Mouse (Mus musculus): ENCODE measurements around the gene Mrtfb.

The Mrtfb gene

DNA sequence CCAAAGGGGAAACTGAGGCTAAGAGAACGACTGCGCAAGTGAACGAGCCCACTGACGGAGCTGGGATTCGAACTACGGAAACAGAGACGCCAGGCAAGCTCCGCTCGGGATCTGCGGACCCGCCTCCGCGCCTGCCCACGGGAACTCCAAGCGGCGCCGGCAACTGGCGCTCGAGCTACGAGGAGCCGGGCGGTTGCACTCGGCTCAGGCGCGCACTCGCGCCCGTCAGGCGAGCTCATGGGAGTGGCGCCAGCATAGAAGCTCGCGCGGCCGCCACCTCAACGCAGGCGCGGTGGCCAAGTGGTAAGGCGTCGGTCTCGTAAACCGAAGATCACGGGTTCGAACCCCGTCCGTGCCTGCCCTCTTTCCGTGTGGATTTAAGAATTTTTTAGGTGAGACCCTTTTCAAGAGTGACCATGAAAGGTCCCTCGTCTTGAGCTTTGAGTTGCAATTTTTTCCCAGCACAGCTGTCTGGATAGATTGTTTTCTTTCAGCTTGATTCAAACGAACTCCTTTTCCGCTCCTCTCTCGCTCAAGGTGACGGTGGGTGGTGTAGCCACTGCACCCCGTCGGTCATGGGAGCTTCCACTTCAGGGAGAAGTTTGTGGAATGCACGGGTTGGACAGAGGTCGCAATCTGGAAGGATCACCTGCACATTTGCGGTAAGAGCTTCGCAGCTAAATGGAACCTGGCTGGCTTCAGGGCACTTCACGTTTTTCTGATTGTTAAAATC, 180.9 kb downstream of the Mrtfb start:
- DNase-seq (ENCODE audit: low read depth, low spot score) = peak; percentile 92

DNA sequence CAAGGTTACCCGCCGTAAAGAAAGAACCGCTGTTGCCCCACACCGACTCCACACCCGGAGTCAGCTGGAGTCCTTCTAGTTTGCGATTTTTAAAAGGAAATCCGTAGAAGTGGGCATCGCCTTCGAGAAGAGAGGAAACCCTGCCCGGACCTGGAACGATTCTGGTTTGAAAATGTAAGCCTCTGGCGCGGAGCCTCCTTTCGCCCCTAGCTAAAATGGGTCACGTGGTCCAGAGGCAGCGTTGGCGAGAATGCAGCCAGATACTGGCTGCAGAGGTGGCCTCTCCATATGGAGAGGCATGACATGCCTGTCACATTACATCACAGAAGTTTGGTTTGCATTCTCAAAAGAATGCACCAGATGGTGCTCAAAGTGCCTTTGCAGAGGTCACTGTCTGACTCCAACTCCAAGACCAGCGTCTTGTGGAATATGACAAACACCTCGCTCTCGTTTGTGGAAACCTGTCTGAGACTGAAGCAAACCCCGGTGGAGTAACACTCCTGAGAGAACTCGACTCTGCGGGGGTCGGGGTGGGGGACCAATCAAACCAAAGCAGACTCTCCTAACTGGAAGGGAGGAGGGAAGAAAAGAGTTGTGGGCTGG, 181.6 kb downstream of the Mrtfb start:
- DNase-seq (ENCODE audit: low read depth, low spot score) = no peak

DNA sequence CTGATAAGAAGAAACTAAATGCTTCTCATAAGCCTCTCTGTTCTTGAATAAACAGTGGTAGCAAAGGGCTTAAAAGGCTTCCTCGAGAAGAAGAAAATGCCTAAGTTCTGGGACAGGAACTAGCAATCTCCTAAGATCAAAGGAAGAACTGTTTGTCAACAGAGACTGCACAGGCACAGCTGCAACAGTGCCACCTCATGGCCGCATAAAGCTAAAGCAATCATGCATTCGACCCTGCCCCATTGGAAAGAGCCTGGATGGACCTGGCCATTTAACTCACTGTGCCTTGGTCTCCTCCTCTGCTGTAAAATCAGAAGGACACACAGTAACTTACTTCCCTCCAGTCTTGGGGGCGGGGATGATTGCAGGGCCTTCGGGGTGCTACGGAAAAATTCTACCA, 184.2 kb downstream of the Mrtfb start:
- no peak for DNase-seq (ENCODE audit: low read depth, low spot score)

DNA sequence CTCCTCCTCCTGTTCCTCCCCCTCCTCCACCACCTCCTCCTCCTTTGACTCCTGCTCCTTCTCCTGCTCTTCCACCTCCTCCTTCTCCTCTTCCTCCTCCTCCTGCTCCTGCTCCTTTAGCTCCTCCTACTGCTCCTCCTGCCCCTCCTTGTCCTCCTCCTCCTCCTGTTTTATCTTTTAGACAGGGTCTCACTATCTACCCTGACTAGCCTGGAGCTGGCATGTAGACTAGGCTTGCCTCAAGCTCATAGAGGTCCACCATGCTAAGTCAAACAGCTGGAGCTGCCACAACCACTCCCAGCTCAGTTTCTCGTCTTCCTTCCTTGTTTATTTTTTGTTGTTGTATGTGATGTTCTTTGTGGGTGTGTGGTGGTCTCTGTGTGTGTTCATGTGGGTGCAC, 187.5 kb downstream of the Mrtfb start:
- DNase-seq (ENCODE audit: low read depth, low spot score) = no peak

DNA sequence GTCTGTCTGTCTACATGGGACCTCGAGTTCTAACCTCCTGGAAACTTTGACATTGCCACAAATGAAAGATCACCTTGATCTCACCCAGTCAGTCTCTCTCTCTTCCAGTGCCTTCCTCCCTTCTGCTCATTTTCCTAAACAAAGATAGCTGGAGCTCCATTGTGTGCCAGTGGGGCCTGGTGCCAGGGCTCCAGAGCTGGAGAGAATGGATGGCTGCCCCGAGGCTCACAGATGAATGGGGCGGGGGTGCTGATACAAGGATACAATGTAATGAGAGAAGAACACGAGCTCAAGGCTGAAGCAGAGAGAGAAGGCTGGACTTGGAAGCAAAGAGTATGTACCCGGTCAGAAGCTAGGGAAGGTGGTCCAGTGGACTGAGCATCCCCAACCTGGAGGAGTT, 189.2 kb downstream of the Mrtfb start:
- no peak for DNase-seq (ENCODE audit: low read depth, low spot score)

DNA sequence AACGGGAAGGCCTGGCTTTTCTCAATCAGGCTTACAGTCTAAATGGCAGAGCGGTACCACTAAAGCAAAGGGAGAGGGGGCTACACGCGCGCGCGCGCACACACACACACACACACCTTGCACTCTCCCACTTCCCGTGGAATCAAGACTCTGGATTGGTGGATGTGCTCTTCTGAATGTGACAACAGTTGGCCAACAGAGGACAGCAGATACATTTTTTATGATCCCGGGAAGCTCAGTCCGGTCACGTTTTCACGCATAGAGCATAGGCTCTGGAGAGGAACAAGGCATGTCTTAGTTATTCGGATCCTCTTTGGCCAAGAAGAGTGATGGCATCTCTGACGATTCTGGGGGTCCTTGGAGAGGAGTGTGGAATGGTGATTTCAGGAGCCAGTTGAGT, 190.2 kb downstream of the Mrtfb start:
- DNase-seq (ENCODE audit: low read depth, low spot score) = no peak

DNA sequence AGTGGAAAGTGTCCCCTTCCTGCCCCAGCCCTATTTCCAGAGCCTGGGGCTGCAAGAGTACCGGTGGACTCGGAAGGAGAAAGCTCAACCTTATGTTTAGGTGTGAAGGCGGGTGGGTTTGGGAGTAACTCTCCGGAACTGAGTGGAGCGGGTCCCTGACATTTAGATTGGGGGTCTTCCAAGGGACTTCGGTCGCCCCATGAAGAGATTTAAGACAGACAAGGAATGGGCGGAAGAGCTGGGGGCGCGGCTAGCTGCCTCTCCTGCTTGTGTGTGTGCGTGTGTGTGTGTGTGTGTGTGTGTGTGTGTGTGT, 190.6 kb downstream of the Mrtfb start:
- no peak for DNase-seq (ENCODE audit: low read depth, low spot score)

DNA sequence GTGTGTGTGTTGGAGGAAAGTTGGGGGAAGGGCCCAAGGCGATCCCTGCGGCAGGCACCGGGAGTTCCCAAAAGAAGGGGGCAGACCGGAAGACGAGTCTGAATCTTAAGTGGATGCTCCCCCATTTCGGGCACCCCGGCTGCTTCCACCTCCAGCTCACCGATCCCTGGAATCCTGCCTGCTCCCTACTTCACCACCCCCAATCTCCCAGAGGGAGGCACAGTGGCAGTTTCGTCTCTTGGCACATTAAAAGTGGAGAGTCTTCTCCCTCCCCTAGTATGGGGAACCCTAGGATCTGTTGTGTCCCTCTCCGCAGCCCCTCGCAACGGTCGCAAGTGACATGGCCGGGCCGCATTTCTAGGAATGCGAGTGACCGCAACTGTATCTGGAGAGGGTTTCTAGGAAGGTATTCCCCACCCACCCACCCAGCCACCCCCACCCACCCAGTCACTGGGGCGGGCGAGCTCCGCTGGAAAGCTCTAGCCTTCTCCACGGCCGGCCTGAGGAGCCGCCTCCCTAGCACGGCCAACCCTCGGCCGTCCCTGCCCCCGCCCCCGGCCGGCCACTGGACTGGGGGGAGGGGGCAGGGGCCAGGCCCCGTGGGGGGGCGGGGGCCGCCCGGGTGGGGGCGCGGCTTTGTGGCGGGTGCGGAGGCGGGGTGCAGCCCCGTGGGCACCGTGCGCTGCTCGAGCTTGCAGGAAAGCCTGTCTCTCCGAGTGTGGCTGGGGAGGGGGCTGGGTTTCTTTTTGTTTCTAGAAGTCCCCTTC, 191.2 kb downstream of the Mrtfb start:
- DNase-seq (ENCODE audit: low read depth, low spot score) = no peak

DNA sequence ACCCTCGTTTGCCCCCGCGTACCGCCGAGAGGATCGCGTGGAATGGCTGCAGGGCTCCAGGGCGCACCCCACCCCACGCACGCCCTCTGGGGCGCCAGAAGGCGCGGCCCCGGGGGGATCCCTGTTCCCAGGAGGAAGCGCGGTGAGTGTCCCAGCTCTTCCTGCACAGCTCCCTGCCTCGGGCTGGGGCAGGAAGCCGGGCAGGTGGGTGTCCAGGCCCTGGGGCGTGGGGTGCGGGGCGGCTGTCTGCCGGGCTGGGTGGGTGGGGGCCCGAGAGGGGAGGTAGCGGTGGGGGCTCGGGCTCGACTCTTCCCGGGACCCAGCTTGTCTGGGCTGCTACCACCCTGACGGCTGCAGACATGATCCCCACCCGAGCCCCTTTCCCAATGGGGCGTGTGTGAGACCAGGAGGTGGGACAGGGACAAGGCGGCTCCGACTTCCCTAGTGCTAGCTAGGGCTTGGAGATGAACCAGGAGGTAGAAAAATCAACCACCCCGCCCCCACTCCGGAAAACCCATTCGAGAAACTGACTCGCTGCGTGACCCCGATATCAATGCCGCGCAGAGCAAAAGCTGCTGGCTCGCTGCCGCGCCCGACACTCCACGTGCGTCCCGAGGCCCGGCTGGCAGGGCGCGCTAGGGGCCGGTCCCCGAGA, 191.9 kb downstream of the Mrtfb start:
- DNase-seq (ENCODE audit: low read depth, low spot score) = no peak

DNA sequence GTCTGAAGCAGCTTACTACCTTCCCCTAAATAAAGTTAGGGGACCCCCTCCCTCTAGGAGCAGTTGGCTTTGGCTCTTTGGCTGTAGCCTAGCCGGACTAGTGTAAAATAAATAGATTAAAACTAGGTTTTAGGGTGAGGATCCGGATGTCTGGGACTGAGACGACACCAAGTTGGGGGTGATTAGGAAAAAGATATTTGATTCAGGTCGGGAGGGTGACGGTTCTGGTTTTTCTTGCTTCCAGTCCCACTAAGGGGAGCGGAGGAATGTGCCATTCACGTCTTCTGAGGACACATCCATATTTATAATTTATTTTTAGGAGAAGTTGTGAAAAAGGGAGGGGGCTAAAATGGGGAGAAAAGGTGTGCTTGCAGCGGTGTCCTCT, 192.4 kb downstream of the Mrtfb start:
- no peak for DNase-seq (ENCODE audit: low read depth, low spot score)

DNA sequence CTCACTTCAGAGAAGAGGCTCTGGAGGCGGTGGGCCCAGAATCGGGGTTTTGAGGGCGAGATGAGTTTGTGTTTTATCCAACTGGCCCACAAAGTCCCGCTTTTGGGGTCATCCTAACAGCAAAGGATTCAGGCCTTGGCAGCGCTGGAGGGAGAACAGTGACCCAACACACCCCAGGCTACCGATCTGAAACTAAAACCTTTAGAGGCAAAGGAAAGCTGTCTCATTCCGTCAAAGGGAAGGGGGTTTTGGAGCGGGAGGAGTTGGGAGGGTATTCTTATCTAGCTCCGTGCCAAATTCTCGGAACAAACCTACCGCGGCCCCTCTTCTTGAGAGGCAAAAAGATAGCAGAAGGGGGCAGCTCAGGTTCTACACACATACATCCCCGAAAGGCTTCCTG, 193.2 kb downstream of the Mrtfb start:
- DNase-seq (ENCODE audit: low read depth, low spot score) = no peak

DNA sequence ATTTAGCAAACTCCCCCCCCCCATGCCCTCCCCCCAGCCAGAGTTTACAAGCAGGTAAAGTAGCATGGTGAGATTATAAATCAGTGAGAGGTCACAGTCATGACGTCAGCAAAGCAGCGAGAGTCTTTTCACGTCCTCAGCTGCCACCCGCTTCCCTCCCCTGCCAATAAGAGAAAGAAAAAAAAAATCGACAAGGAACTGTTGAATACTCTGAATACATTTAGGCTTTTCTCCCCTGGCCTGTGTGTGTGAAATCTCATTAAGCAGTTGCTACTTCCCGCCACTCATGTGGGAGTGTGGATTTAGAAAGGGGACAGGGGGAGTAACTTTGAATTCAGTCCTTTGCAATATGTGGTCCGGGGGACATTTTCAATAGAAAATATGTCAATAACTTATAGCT, 194.6 kb downstream of the Mrtfb start:
- DNase-seq (ENCODE audit: low read depth, low spot score) = no peak

DNA sequence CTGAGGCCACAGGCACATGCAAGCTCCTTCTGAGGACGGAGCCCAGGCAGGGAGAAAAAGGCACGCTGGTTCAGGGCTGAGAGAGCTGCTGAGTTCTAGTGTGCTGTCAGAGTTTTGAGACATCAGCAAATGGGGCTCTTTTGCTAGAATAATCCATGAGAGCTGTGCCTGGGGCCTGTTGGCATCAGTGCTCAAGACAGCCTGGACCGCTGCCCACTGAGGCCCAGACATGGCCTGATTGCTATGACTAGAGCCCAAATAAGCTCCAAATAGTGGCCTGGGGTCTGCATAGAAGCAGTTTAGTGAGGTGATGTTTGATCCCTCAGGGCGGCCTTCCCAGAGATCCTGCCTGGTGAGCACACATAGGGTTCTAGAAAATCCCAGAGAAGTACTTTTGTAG, 195.7 kb downstream of the Mrtfb start:
- DNase-seq (ENCODE audit: low read depth, low spot score) = no peak

DNA sequence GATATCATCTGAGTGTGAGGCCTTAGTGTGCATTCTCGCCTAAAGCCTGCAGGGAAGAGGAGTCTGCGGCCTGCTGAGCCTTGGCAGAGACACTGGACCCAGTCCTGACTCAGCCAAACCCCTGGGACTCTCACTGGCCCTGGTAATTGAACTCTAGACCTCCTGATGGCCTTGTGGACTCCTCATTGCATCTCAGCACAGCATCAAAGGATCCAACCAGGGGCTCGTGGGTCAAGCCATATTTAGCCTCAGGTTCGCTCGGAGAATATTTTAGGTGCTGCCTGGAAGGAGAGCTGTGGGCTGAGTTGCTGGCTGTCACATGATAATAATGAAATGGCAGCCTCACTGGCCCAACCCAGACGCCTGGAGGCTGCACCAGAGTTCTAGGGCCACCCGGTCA, 196.4 kb downstream of the Mrtfb start:
- DNase-seq (ENCODE audit: low read depth, low spot score) = no peak

DNA sequence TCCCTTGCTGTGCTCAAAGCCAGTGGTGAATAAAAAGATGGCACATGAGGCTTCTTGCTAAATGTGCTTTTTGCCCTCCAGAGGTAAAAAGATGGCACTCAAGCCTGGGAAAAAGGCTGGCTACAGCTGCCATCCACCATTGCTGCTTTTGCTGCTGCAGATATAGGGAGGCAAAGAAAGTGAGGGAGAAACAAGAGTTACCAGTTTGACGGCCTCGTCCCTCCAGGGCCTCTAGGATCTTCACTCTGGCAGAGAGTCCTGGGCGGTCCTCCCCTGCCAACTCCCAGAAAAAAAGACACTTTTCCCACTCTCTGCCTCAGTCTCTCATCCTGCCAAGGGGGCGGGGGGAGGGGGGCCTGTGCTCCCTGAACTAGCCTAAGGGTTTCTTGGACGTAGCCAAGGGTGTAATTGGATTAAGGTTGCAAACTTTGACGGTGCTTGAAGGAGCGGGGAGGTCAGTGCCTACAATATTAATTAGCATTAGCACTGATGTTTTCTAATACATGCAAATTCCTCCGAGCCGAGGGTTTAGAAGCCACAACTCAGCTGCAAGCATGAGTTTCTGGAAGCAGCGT, 197.8 kb downstream of the Mrtfb start:
- DNase-seq (ENCODE audit: low read depth, low spot score) = no peak

DNA sequence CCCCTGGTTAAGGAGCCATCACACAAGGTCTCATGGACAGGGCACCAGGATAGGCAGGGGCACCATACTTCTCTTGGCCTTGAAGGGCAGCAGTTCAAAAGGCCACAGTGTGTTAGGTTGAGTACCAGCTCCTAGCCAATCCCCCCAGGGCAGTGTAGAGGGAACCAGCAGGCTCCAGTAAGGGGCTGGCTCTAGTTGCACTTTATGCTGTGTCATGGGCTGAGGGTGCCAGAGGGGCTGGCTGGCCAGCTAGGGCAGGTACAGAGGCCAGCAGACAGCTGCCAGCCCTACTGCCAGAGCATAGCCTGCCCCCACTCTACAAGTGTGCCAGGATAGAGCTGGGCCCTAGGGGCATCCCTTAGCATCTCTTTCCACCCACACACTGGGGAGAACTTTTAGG, 199.3 kb downstream of the Mrtfb start:
- DNase-seq (ENCODE audit: low read depth, low spot score) = no peak

DNA sequence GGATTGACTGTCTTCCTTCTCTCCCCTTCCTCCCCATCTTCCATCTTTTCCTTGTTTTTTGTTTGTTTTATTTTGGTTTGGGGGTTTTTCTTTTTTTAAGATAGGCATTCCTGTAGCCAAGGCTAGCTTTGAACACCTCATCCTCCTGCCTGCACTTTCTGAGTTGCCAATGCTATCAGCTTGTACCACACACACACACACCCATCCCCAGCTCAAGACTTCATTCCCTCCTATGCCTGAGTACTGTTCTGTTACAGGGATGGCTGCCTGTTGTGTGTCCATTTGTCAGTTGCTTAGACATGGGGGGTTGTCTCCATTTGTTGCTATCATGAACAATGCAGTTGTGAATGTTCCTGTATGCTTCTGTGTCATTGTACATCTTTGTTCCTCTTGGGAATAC, 202.3 kb downstream of the Mrtfb start:
- no peak for DNase-seq (ENCODE audit: low read depth, low spot score)

DNA sequence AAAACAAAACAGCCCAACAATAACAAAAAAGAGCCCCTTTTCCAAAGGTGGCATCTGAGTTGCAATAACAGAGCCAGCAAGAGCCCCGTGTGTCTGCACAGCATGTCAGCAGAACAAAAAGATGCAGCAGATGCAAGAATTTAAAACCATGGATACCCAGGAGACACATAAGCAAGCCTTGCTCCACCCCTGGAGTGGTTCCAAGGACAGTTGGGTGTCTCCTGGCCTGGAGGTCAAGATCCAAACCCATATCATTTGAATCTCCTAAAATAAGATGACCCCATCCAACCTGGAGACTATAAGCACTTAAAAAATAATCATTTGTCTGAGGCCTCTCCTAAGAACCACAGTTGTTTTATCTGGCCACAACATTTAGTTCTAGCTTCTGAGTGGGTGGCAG, 203.8 kb downstream of the Mrtfb start:
- DNase-seq (ENCODE audit: low read depth, low spot score) = no peak

DNA sequence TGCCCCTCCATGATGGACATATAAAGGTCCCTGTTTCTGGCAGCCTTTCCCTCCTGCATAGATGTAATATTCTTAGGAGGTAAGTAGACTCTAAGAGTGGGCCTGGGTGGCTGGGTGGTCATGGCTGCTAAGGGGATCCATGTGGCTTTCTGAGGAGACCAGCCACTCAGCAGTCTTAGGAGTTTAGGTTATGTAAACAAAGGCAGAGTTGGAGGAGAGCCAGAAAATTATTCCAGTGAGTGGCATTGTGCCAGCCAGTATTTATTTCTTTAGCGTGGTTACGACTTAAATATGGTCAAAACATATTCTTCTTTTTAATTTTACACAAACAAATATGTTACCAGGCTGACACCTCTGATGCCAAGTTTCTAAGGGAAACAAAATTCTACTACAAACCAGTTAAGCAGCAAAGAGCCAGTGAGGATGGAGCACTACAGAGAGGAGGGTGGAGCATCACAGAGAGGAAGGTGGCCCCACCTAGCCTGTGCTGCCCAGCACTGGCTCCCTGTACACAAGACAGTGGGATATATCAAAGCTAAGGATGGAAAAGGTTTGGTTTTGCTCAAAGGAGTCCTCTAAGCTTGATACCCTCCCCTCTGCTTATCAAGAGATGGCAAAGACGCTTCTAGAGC, 204.6 kb downstream of the Mrtfb start:
- no peak for DNase-seq (ENCODE audit: low read depth, low spot score)

DNA sequence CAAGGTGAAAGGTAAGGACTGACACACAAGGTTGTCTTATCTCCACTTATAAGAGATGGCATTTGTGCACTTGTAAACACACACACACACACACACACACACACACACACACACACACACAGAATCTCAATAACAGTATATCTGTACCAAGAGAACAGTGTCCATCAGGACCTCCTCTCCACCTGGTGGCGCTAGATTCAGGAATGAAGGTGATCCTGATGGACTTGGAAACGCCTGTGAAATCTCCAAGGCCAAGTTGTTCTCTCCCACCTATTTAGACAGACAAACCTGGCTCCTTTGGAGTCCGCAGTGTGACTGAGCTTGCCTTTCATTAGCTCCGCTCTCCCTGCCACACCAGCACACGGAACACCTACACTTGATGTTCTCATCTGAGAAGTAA, 208.4 kb downstream of the Mrtfb start:
- DNase-seq (ENCODE audit: low read depth, low spot score) = no peak

Data from WW6 (cell line).